Comparison of ENCODE assay signal across 8 mouse cellular contexts in genomic region chr8:126852184-126852583, GRCm38 (mm10).
A peak's percentile ranks its signal among the peaks of the same experiment; 100 is the strongest.
DNase-seq lines count a peak whose midpoint lies in the region; ATAC-seq and TF ChIP-seq lines count a peak whose summit lies in the region.

No protein-coding gene starts in this region.

- H3K36me3 ChIP-seq in kidney, embryonic 14.5 days (ENCODE audit: control insufficient read depth, insufficient read depth, low read length) = no peaks in the 10 kb centered on the region
- H3K36me3 ChIP-seq in megakaryocyte, embryonic 14.5 days (replicated peaks; ENCODE audit: low read length) = peaks cover 12% of the 10 kb centered on the region

- 68% methylated on average over 5 of the region's 5 CpGs for WGBS in kidney, embryonic 14.5 days

- no peak for DNase-seq in left cerebral cortex, adult 2 months (ENCODE audit: extremely low spot score in 1 of 2, low spot score in 2 of 2)
- no peak for DNase-seq in left cerebral cortex, adult 8-10 months (ENCODE audit: low spot score in 2 of 2)
- DNase-seq in embryo, embryonic 11 days = no peak
- no peak for DNase-seq in layer of hippocampus, adult 8-10 months (ENCODE audit: low spot score in 2 of 2)

- peaks cover 66% of the 10 kb centered on the region for H3K4me1 ChIP-seq in bone marrow macrophage, adult 2 months (ENCODE audit: control insufficient read depth, insufficient read depth, low read length)
- peaks cover 23% of the 10 kb centered on the region for H3K4me1 ChIP-seq in kidney, embryonic 14.5 days (ENCODE audit: control insufficient read depth, insufficient read depth, low read length)
- H3K4me1 ChIP-seq in megakaryocyte, embryonic 14.5 days = peaks cover 99% of the 10 kb centered on the region

- no peak for TF ChIP-seq CTCF in left cerebral cortex, adult 2 months (IDR thresholded peaks at IDR 0.05)
- TF ChIP-seq CTCF in bone marrow macrophage, adult 2 months (IDR thresholded peaks at IDR 0.05; ENCODE audit: low read depth, low read length) = no peak

- TF ChIP-seq POLR2A in bone marrow macrophage, adult 2 months (IDR thresholded peaks at IDR 0.05; ENCODE audit: borderline replicate concordance, low read depth, low read length) = no peak

- no peak for ATAC-seq in kidney, embryonic 14.5 days (ENCODE audit: low FRiP score, low TSS enrichment)
- ATAC-seq in megakaryocyte-erythroid progenitor cell, adult 5-6 weeks (replicated peaks; ENCODE audit: low FRiP score, low TSS enrichment, poor library complexity, severe bottlenecking) = no peak

- no peak overlapping the region for H3K9ac ChIP-seq in kidney, embryonic 14.5 days (ENCODE audit: low read depth, low read length)

- H3K4me2 ChIP-seq in kidney, embryonic 14.5 days (replicated peaks; ENCODE audit: low read depth, low read length) = no peak overlapping the region

- intact Hi-C loops in left cerebral cortex, adult 2 months (cut with DNase I) = no loop called here

- no peaks in the 10 kb centered on the region for H3K27me3 ChIP-seq in kidney, embryonic 14.5 days (ENCODE audit: control insufficient read depth, insufficient read depth, low read length)
- H3K27me3 ChIP-seq in megakaryocyte, embryonic 14.5 days (replicated peaks) = no peaks in the 10 kb centered on the region

- no peaks in the 10 kb centered on the region for H3K9me3 ChIP-seq in kidney, embryonic 14.5 days (ENCODE audit: control insufficient read depth, low read length)
- no peaks in the 10 kb centered on the region for H3K9me3 ChIP-seq in megakaryocyte, embryonic 14.5 days

- H3K27ac ChIP-seq in left cerebral cortex, adult 2 months = peak overlapping the region; percentile 42; the same call in 1 of the 2 replicates
- peak overlapping the region; percentile 95 for H3K27ac ChIP-seq in bone marrow macrophage, adult 2 months (ENCODE audit: insufficient read depth, low read depth, low read length)
- peak overlapping the region; percentile 77 for H3K27ac ChIP-seq in kidney, embryonic 14.5 days (ENCODE audit: low read depth, low read length)

- no peak overlapping the region for H3K4me3 ChIP-seq in left cerebral cortex, adult 2 months
- H3K4me3 ChIP-seq in bone marrow macrophage, adult 2 months (ENCODE audit: insufficient read depth, low read length) = no peak overlapping the region
- no peak overlapping the region for H3K4me3 ChIP-seq in kidney, embryonic 14.5 days (ENCODE audit: low read length)
- H3K4me3 ChIP-seq in megakaryocyte, embryonic 14.5 days (replicated peaks) = peak overlapping the region; percentile 69

Comparison
In these comparisons a context has a peak if more than half of its experiments do, and no peak if none do; other contexts are left out.
1. H3K27ac ChIP-seq: peak in every context shown above with its lines; median percentile 95 in bone marrow macrophage, adult 2 months; 77 in kidney, embryonic 14.5 days; 42 in left cerebral cortex, adult 2 months.